Mouse (Mus musculus): Measurements from ENCODE around the gene Il25.

GRCm38 (mm10) chr14:54976633-54977032 is 44.1 kb downstream of the Il25 start, which contains the start of gene Gm17428:
- no peak for TF ChIP-seq CTCF (IDR thresholded peaks at IDR 0.05; ENCODE audit: extremely low read depth, insufficient read depth, low read length)
- TF ChIP-seq POLR2A (IDR thresholded peaks at IDR 0.05; ENCODE audit: extremely low read depth, insufficient read depth, low read length), result no peak

All from cortical plate, adult 2 months (tissue).